Mouse (Mus musculus): ENCODE results near the gene Robo4. TPM values are rescaled to one million over a fixed set of nuclear protein-coding genes. Genes with fewer than 3 reads are reported as not detected.

The Robo4 gene
- total and polyA plus RNA-seq, 3 experiments = not detected

DNA sequence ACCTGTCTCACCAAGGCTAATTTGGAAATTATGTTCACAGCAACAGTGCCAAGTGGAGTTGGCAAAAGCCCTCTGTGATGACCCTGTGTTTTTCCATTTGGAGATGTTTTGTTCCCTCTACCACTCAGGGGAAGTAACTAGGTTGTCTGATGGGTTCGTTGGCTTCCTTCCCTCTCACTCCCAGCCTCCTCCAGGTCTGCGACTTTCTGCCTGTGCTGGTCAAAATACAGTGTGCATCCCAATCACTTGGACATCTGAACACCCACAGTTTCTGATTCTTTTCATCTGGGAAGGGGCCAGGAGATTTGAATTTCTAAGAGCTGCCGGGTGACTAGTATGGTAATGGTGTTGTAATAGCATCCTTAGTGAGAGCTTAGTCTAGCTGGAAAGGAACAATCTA lies 59.9 kb downstream of the Robo4 start:
- dilution Hi-C loops (cut with MboI; ENCODE audit: extremely low pct_ligation_motif_present, extremely low pct_unique_long_range_greater_than_20kb, low sequenced_read_pairs) = no loop called here
- peaks cover 3% of the 10 kb centered on the region for H3K9me3 ChIP-seq (replicated peaks; ENCODE audit: low read length)
- H3K9ac ChIP-seq (ENCODE audit: insufficient read depth, low read depth) = no peak overlapping the region
- DNase-seq (ENCODE audit: extremely low read depth) = no peak
- H3K27ac ChIP-seq (ENCODE audit: insufficient read depth, low read depth) = no peak overlapping the region
- in situ Hi-C loops (cut with MboI; ENCODE audit: low pct_ligation_motif_present, low pct_unique_long_range_greater_than_20kb, low sequenced_read_pairs) = no loop called here
- TF ChIP-seq POLR2AphosphoS2 (IDR thresholded peaks at IDR 0.05; ENCODE audit: low read depth, low read length) (no peak), EP300 (IDR thresholded peaks at IDR 0.05; ENCODE audit: low read length) (no peak), MAZ (IDR thresholded peaks at IDR 0.05; ENCODE audit: low read depth, low read length) (no peak), MXI1 (IDR thresholded peaks at IDR 0.05; ENCODE audit: low read depth, low read length) (no peak), USF1 (IDR thresholded peaks at IDR 0.05; ENCODE audit: low read depth, low read length) (no peak), MAX (IDR thresholded peaks at IDR 0.05; ENCODE audit: low read length) (no peak), KAT2A (IDR thresholded peaks at IDR 0.05; ENCODE audit: insufficient replicate concordance, low read length) (no peak), NELFE (IDR thresholded peaks at IDR 0.05; ENCODE audit: low read depth, low read length) (no peak), E2F4 (IDR thresholded peaks at IDR 0.05; ENCODE audit: insufficient replicate concordance, low read depth, low read length) (no peak), CTCF (conservative IDR thresholded peaks at IDR 0.05 in 1 of 2, IDR thresholded peaks at IDR 0.05 in 1 of 2; ENCODE audit: low read depth in 2 of 2, low read length in 2 of 2) (no peak), UBTF (IDR thresholded peaks at IDR 0.05; ENCODE audit: low read depth, low read length) (no peak)
- peaks cover 36% of the 10 kb centered on the region for H3K27me3 ChIP-seq (replicated peaks)
- no peak overlapping the region for H3K4me2 ChIP-seq (ENCODE audit: insufficient read depth, low read depth, poor library complexity, severe bottlenecking)
- peaks cover 0 to 13% of the 10 kb centered on the region in 2 experiments; a peak in 3 of 4 replicates for H3K4me1 ChIP-seq (ENCODE audit: control insufficient read depth in 1 of 2, insufficient read depth in 2 of 2)
- no peaks in the 10 kb centered on the region for H3K79me2 ChIP-seq (replicated peaks; ENCODE audit: control insufficient read depth, extremely low read depth, insufficient read depth, poor library complexity, severe bottlenecking)
- no peaks in the 10 kb centered on the region for H3K36me3 ChIP-seq (replicated peaks in 1 of 2; ENCODE audit: control insufficient read depth in 1 of 2, insufficient read depth in 1 of 2, low read length in 1 of 2)
- no peak overlapping the region for H3K4me3 ChIP-seq (replicated peaks in 1 of 3; ENCODE audit: low read depth in 2 of 3, low read length in 2 of 3, poor library complexity in 1 of 3)

DNA sequence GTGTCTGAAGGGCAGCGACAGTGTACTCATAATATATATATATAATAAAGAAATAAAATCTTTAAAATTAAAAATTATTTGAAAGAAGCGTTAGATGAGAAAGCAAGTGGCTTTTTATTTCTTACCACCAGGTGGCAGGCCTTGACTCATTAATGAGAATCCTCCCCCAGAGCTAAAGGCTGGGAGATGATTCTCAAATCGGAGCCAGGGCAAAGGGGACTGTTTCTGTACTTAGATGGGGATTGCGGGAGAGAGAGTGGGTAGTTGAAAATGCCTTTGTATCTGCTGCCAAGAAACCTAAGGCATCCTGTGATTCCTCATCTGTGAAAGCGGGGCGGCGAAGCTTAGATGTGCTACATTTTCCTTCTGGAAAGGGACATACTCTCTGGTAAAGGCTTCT lies 61.1 kb downstream of the Robo4 start:
- H3K27ac ChIP-seq (ENCODE audit: insufficient read depth, low read depth) = no peak overlapping the region
- dilution Hi-C loops (cut with MboI; ENCODE audit: extremely low pct_ligation_motif_present, extremely low pct_unique_long_range_greater_than_20kb, low sequenced_read_pairs) = no loop called here
- H3K4me1 ChIP-seq (ENCODE audit: control insufficient read depth in 1 of 2, insufficient read depth in 2 of 2) = peaks cover 0 to 13% of the 10 kb centered on the region in 2 experiments; a peak in 3 of 4 replicates
- no peak for TF ChIP-seq MAFK (IDR thresholded peaks at IDR 0.05; ENCODE audit: insufficient replicate concordance, low read length)
- TF ChIP-seq SMC3 (IDR thresholded peaks at IDR 0.05; ENCODE audit: low read depth, low read length) = peak; percentile 90
- TF ChIP-seq ZC3H11A (IDR thresholded peaks at IDR 0.05; ENCODE audit: low read depth, low read length) = peak; percentile 71
- peak in 1 of 2 experiments; percentile 85; a peak in 3 of 4 replicates for TF ChIP-seq CTCF (conservative IDR thresholded peaks at IDR 0.05 in 1 of 2, IDR thresholded peaks at IDR 0.05 in 1 of 2; ENCODE audit: low read depth in 2 of 2, low read length in 2 of 2)
- TF ChIP-seq ZNF384 (IDR thresholded peaks at IDR 0.05; ENCODE audit: low read depth, low read length) = peak; percentile 60; the same call in 1 of the 2 replicates
- TF ChIP-seq POLR2A (IDR thresholded peaks at IDR 0.05; ENCODE audit: low read depth, low read length) = no peak
- no peak for TF ChIP-seq CHD1 (IDR thresholded peaks at IDR 0.05; ENCODE audit: low read depth, low read length)
- TF ChIP-seq NELFE (IDR thresholded peaks at IDR 0.05; ENCODE audit: low read depth, low read length) = no peak
- no peak for TF ChIP-seq ETS1 (conservative IDR thresholded peaks at IDR 0.05; ENCODE audit: low read depth, low read length)
- TF ChIP-seq RAD21 (IDR thresholded peaks at IDR 0.05; ENCODE audit: low read depth, low read length) = peak; percentile 85
- H3K27me3 ChIP-seq (replicated peaks) = peaks cover 34% of the 10 kb centered on the region
- no peaks in the 10 kb centered on the region for H3K36me3 ChIP-seq (replicated peaks in 1 of 2; ENCODE audit: control insufficient read depth in 1 of 2, insufficient read depth in 1 of 2, low read length in 1 of 2)
- peaks cover 3% of the 10 kb centered on the region for H3K9me3 ChIP-seq (replicated peaks; ENCODE audit: low read length)
- in situ Hi-C loops (cut with MboI; ENCODE audit: low pct_ligation_motif_present, low pct_unique_long_range_greater_than_20kb, low sequenced_read_pairs) = no loop called here
- DNase-seq (ENCODE audit: extremely low read depth) = peak; percentile 43
- no peak overlapping the region for H3K4me2 ChIP-seq (ENCODE audit: insufficient read depth, low read depth, poor library complexity, severe bottlenecking)
- H3K79me2 ChIP-seq (replicated peaks; ENCODE audit: control insufficient read depth, extremely low read depth, insufficient read depth, poor library complexity, severe bottlenecking) = no peaks in the 10 kb centered on the region
- no peak overlapping the region for H3K4me3 ChIP-seq (replicated peaks in 1 of 3; ENCODE audit: low read depth in 2 of 3, low read length in 2 of 3, poor library complexity in 1 of 3)
- no peak overlapping the region for H3K9ac ChIP-seq (ENCODE audit: insufficient read depth, low read depth)

Other genes with a start within 250 kb of the Robo4 start
- gene Tmem218, start 193.7 kb upstream of the Robo4 start, total RNA-seq (2012; rRNA removed) = 3.1 and 3.2 TPM in 2 replicates
- gene Tmem218, start 193.7 kb upstream of the Robo4 start, total RNA-seq (2014; rRNA removed) = 3.0 and 3.2 TPM in 2 replicates
- gene Tmem218, start 193.7 kb upstream of the Robo4 start, polyA plus RNA-seq (2012; ENCODE audit: insufficient read length, low read depth) = 2.6 and 2.7 TPM in 2 replicates
- 8.9 and 10.4 TPM in 2 replicates for gene Slc37a2, start 146.2 kb upstream of the Robo4 start, total RNA-seq (2012; rRNA removed)
- gene Slc37a2, start 146.2 kb upstream of the Robo4 start, total RNA-seq (2014; rRNA removed) = 13.0 and 13.4 TPM in 2 replicates
- gene Slc37a2, start 146.2 kb upstream of the Robo4 start, polyA plus RNA-seq (2012; ENCODE audit: insufficient read length, low read depth) = 14.3 and 14.5 TPM in 2 replicates
- gene Ccdc15, start 53.5 kb upstream of the Robo4 start, total RNA-seq (2012; rRNA removed) = 5.3 and 6.8 TPM in 2 replicates
- 6.3 and 7.0 TPM in 2 replicates for gene Ccdc15, start 53.5 kb upstream of the Robo4 start, total RNA-seq (2014; rRNA removed)
- 6.3 and 7.0 TPM in 2 replicates for gene Ccdc15, start 53.5 kb upstream of the Robo4 start, polyA plus RNA-seq (2012; ENCODE audit: insufficient read length, low read depth)
- 0.13 TPM in 1 of 2 replicates, not detected in the other for gene Hepacam, start 34.5 kb upstream of the Robo4 start, total RNA-seq (2012; rRNA removed)
- gene Hepacam, start 34.5 kb upstream of the Robo4 start, total RNA-seq (2014; rRNA removed) = not detected in 2 replicates
- 0.07 TPM in 1 of 2 replicates, not detected in the other for gene Hepacam, start 34.5 kb upstream of the Robo4 start, polyA plus RNA-seq (2012; ENCODE audit: insufficient read length, low read depth)
- 0.76 TPM in 2 replicates for gene Robo3, start 31.3 kb downstream of the Robo4 start, total RNA-seq (2012; rRNA removed)
- 0.42 and 0.59 TPM in 2 replicates for gene Robo3, start 31.3 kb downstream of the Robo4 start, total RNA-seq (2014; rRNA removed)
- gene Robo3, start 31.3 kb downstream of the Robo4 start, polyA plus RNA-seq (2012; ENCODE audit: insufficient read length, low read depth) = 0.41 and 1.1 TPM in 2 replicates
- 14.2 and 16.8 TPM in 2 replicates for gene Msantd2, start 87.4 kb downstream of the Robo4 start, total RNA-seq (2012; rRNA removed)
- gene Msantd2, start 87.4 kb downstream of the Robo4 start, total RNA-seq (2014; rRNA removed) = 13.8 and 15.5 TPM in 2 replicates
- gene Msantd2, start 87.4 kb downstream of the Robo4 start, polyA plus RNA-seq (2012; ENCODE audit: insufficient read length, low read depth) = 9.5 and 11.9 TPM in 2 replicates
- gene Esam, start 126.2 kb downstream of the Robo4 start, total RNA-seq (2012; rRNA removed) = 0.08 and 0.21 TPM in 2 replicates
- 0.24 and 0.42 TPM in 2 replicates for gene Esam, start 126.2 kb downstream of the Robo4 start, total RNA-seq (2014; rRNA removed)
- gene Esam, start 126.2 kb downstream of the Robo4 start, polyA plus RNA-seq (2012; ENCODE audit: insufficient read length, low read depth) = 0.18 and 0.37 TPM in 2 replicates
- gene Vsig2, start 137.4 kb downstream of the Robo4 start, total RNA-seq (2012; rRNA removed) = not detected in 2 replicates
- gene Vsig2, start 137.4 kb downstream of the Robo4 start, total RNA-seq (2014; rRNA removed) = not detected in 2 replicates
- not detected in 2 replicates for gene Vsig2, start 137.4 kb downstream of the Robo4 start, polyA plus RNA-seq (2012; ENCODE audit: insufficient read length, low read depth)
- gene Nrgn, start 151.0 kb downstream of the Robo4 start, total RNA-seq (2012; rRNA removed) = 0.42 and 0.50 TPM in 2 replicates
- gene Nrgn, start 151.0 kb downstream of the Robo4 start, total RNA-seq (2014; rRNA removed) = not detected in 2 replicates
- gene Nrgn, start 151.0 kb downstream of the Robo4 start, polyA plus RNA-seq (2012; ENCODE audit: insufficient read length, low read depth) = 3.6 and 4.1 TPM in 2 replicates
- gene Siae, start 153.8 kb downstream of the Robo4 start, total RNA-seq (2012; rRNA removed) = 5.7 and 8.6 TPM in 2 replicates
- 5.9 and 6.2 TPM in 2 replicates for gene Siae, start 153.8 kb downstream of the Robo4 start, total RNA-seq (2014; rRNA removed)
- gene Siae, start 153.8 kb downstream of the Robo4 start, polyA plus RNA-seq (2012; ENCODE audit: insufficient read length, low read depth) = 7.4 and 7.9 TPM in 2 replicates
- 0.47 and 1.3 TPM in 2 replicates for gene Spa17, start 211.8 kb downstream of the Robo4 start, total RNA-seq (2012; rRNA removed)
- gene Spa17, start 211.8 kb downstream of the Robo4 start, total RNA-seq (2014; rRNA removed) = 1.4 and 2.3 TPM in 2 replicates
- gene Spa17, start 211.8 kb downstream of the Robo4 start, polyA plus RNA-seq (2012; ENCODE audit: insufficient read length, low read depth) = 3.2 and 4.1 TPM in 2 replicates

Data from CH12.LX (cell line).